Comparison of ENCODE assay signal across 29 mouse cellular contexts in the genomic region with DNA sequence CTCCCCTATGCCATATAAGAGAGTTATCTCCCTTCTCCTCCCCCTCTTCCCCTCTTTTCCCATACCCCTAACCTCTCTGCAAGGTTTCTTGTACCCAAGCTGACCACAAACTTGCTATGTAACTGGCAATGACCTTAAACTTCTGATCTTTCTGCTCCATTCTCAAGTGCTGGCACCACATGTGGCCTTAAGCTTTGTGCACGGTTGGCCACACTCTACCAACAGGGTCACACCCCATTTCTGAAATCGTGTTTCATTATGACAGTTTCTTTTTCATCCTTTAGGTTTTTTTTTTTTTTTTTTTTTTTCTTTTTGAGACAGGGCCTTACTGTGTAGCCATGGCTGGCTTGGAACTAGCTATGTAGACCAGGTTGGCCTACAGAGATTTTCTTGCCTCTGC. TPM values are rescaled to one million over a fixed set of nuclear protein-coding genes. Genes with fewer than 3 reads are reported as not detected.
DNase-seq lines count a peak whose midpoint lies in the region; ATAC-seq and TF ChIP-seq lines count a peak whose summit lies in the region.
"Had no signal": no experiment of that assay in that cellular context is flagged by ENCODE, and none has a peak within 500 bp of the region (broad histone marks: within the 10 kb centered on the region; RNA-seq: fewer than 3 reads in every experiment).

No protein-coding gene starts in this region.

- in situ Hi-C loops in CH12.LX (cut with MboI; ENCODE audit: low pct_ligation_motif_present, low pct_unique_long_range_greater_than_20kb, low sequenced_read_pairs), result no loop called here

- TF ChIP-seq CTCF in CH12.LX (conservative IDR thresholded peaks at IDR 0.05 in 1 of 2, IDR thresholded peaks at IDR 0.05 in 1 of 2; ENCODE audit: low read depth in 2 of 2, low read length in 2 of 2), result no peak

- DNase-seq in 416B (ENCODE audit: low read depth) (peak; percentile 31), A20 (ENCODE audit: low read depth, low spot score) (peak; percentile 62), CH12.LX (ENCODE audit: extremely low read depth) (no peak)
- peak; percentile 58 for DNase-seq in induced T-regulatory cell, adult 2 months (ENCODE audit: low read depth)
- no peak for DNase-seq in hindbrain, embryonic 11.5 days (ENCODE audit: low spot score)
- no peak for DNase-seq in gastrocnemius, postnatal 10 days
- DNase-seq in testis, postnatal 14 days (ENCODE audit: low spot score), result no peak
- DNase-seq: adrenal gland, adult 2 months; adrenal gland, adult 8-10 months; adrenal gland, postnatal 10 days; adrenal gland, postnatal 14 days; adrenal gland, postnatal 25 days; adrenal gland, postnatal 36 days; B cell, adult 2 months; cerebellum, adult 11 months; cerebellum, adult 11-12 months; cerebellum, adult 18-20 months; cerebellum, adult 2 months; cerebellum, adult 8-10 months had no signal

- no peaks in the 10 kb centered on the region for H3K79me2 ChIP-seq in CH12.LX (replicated peaks; ENCODE audit: control insufficient read depth, extremely low read depth, insufficient read depth, poor library complexity, severe bottlenecking)

- no peak overlapping the region for H3K9ac ChIP-seq in CH12.LX (ENCODE audit: insufficient read depth, low read depth)
- no peak overlapping the region for H3K9ac ChIP-seq in hindbrain, embryonic 11.5 days (ENCODE audit: low read depth, low read length)
- no peak overlapping the region for H3K9ac ChIP-seq in forebrain, embryonic 12.5 days

- TF ChIP-seq EP300 in CH12.LX (IDR thresholded peaks at IDR 0.05; ENCODE audit: low read length), result no peak

- no peak for TF ChIP-seq POLR2A in CH12.LX (IDR thresholded peaks at IDR 0.05; ENCODE audit: low read depth, low read length)

- no peaks in the 10 kb centered on the region for H3K27me3 ChIP-seq in CH12.LX (replicated peaks)
- no peaks in the 10 kb centered on the region for H3K27me3 ChIP-seq in hindbrain, embryonic 11.5 days (ENCODE audit: control insufficient read depth, insufficient read depth, low read length)
- no peaks in the 10 kb centered on the region for H3K27me3 ChIP-seq in forebrain, embryonic 12.5 days

- dilution Hi-C loops in CH12.LX (cut with MboI; ENCODE audit: extremely low pct_ligation_motif_present, extremely low pct_unique_long_range_greater_than_20kb, low sequenced_read_pairs), result no loop called here

- WGBS in hindbrain, embryonic 11.5 days, result 79% methylated on average over 2 of the region's 2 CpGs
- WGBS in forebrain, embryonic 12.5 days, result 82% methylated on average over 2 of the region's 2 CpGs

- ATAC-seq in hindbrain, embryonic 11.5 days (ENCODE audit: low FRiP score), result no peak
- ATAC-seq in forebrain, embryonic 12.5 days (ENCODE audit: low FRiP score), result no peak
- ATAC-seq: activated CD4-positive, CD25-positive, alpha-beta regulatory T cell, adult 4 months; CD4-positive, CD25-positive, alpha-beta regulatory T cell, adult 4 months; Patski had no signal

- no peak overlapping the region for H3K27ac ChIP-seq in CH12.LX (ENCODE audit: insufficient read depth, low read depth)
- H3K27ac ChIP-seq in hindbrain, embryonic 11.5 days (ENCODE audit: low read depth, low read length), result no peak overlapping the region
- H3K27ac ChIP-seq in forebrain, embryonic 12.5 days, result no peak overlapping the region

- peaks cover 2 to 19% of the 10 kb centered on the region in 2 experiments; a peak in 2 of 4 replicates for H3K4me1 ChIP-seq in CH12.LX (ENCODE audit: control insufficient read depth in 1 of 2, insufficient read depth in 2 of 2)
- H3K4me1 ChIP-seq in hindbrain, embryonic 11.5 days (replicated peaks; ENCODE audit: control insufficient read depth, insufficient read depth, low read length), result no peaks in the 10 kb centered on the region
- no peaks in the 10 kb centered on the region for H3K4me1 ChIP-seq in forebrain, embryonic 12.5 days

- no peaks in the 10 kb centered on the region for H3K36me3 ChIP-seq in CH12.LX (replicated peaks in 1 of 2; ENCODE audit: control insufficient read depth in 1 of 2, insufficient read depth in 1 of 2, low read length in 1 of 2)
- H3K36me3 ChIP-seq in hindbrain, embryonic 11.5 days (ENCODE audit: control insufficient read depth, insufficient read depth, low read length), result no peaks in the 10 kb centered on the region
- no peaks in the 10 kb centered on the region for H3K36me3 ChIP-seq in forebrain, embryonic 12.5 days (replicated peaks)
- H3K36me3 ChIP-seq: G1E had no signal

- H3K4me3 ChIP-seq in CH12.LX (replicated peaks in 1 of 3; ENCODE audit: low read depth in 2 of 3, low read length in 2 of 3, poor library complexity in 1 of 3), result no peak overlapping the region
- no peak overlapping the region for H3K4me3 ChIP-seq in hindbrain, embryonic 11.5 days (ENCODE audit: low read depth, low read length)
- no peak overlapping the region for H3K4me3 ChIP-seq in forebrain, embryonic 12.5 days (replicated peaks)

- no peak overlapping the region for H3K4me2 ChIP-seq in CH12.LX (ENCODE audit: insufficient read depth, low read depth, poor library complexity, severe bottlenecking)
- no peak overlapping the region for H3K4me2 ChIP-seq in hindbrain, embryonic 11.5 days (replicated peaks; ENCODE audit: low read depth, low read length)
- no peak overlapping the region for H3K4me2 ChIP-seq in forebrain, embryonic 12.5 days

- no peak for TF ChIP-seq RAD21 in CH12.LX (IDR thresholded peaks at IDR 0.05; ENCODE audit: low read depth, low read length)

- peaks cover 1% of the 10 kb centered on the region for H3K9me3 ChIP-seq in CH12.LX (replicated peaks; ENCODE audit: low read length)
- no peaks in the 10 kb centered on the region for H3K9me3 ChIP-seq in hindbrain, embryonic 11.5 days (ENCODE audit: control insufficient read depth, low read length)
- no peaks in the 10 kb centered on the region for H3K9me3 ChIP-seq in forebrain, embryonic 12.5 days
- H3K9me3 ChIP-seq: G1E had no signal

TF ChIP-seq in CH12.LX, 34 proteins besides CTCF, POLR2A, EP300 and RAD21:
- TF ChIP-seq BHLHE40 (IDR thresholded peaks at IDR 0.05; ENCODE audit: low read depth, low read length) (peak; percentile 48), ZNF384 (IDR thresholded peaks at IDR 0.05; ENCODE audit: low read depth, low read length) (peak; percentile 91), ZC3H11A (IDR thresholded peaks at IDR 0.05; ENCODE audit: low read depth, low read length) (no peak)

RNA-seq across cellular contexts. Expression of a gene that starts 7.4 kb away (rescaled TPM):
- total RNA-seq in CH12.LX (2012; rRNA removed), result not detected in 2 replicates
- not detected in 2 replicates for total RNA-seq in CH12.LX (2014; rRNA removed)
- not detected in 2 replicates for polyA plus RNA-seq in CH12.LX (2012; ENCODE audit: insufficient read length, low read depth)
- polyA plus RNA-seq in hindbrain, embryonic 11.5 days (2014; fragmentation: Nextera tagmentation; extraction: Ambion mirVana), result not detected in 2 replicates
- total RNA-seq in gastrocnemius, postnatal 10 days (2021), result not detected
- not detected in 2 replicates for polyA plus RNA-seq in forebrain, embryonic 12.5 days (2016; fragmentation: Nextera tagmentation; extraction: Ambion mirVana)
- total RNA-seq: adrenal gland, adult 2 months; adrenal gland, postnatal 14 days; adrenal gland, postnatal 25 days; adrenal gland, postnatal 36 days; adrenal gland, postnatal 4 days; ES-E14; G1E; MEL had no signal
- polyA plus RNA-seq: adrenal gland, adult 2 months; brain, embryonic 14.5 days; C2C12; CD4-positive, CD25-positive, alpha-beta regulatory T cell, adult 4 months; cerebellum, adult 2 months; G1E; Patski had no signal

RNA-seq across cellular contexts. Expression of a gene that starts 7.4 kb away (rescaled TPM):
- total RNA-seq in CH12.LX (2012; rRNA removed), result 0.13 TPM in 2 replicates
- total RNA-seq in CH12.LX (2014; rRNA removed), result 0.48 and 0.50 TPM in 2 replicates
- 1.1 TPM in 2 replicates for polyA plus RNA-seq in CH12.LX (2012; ENCODE audit: insufficient read length, low read depth)
- polyA plus RNA-seq in hindbrain, embryonic 11.5 days (2014; fragmentation: Nextera tagmentation; extraction: Ambion mirVana), result 0.42 TPM in 2 replicates
- total RNA-seq in gastrocnemius, postnatal 10 days (2021), result 1 to 10 TPM; 1.5 to 3.4 TPM
- 0.54 TPM in 2 replicates for polyA plus RNA-seq in forebrain, embryonic 12.5 days (2016; fragmentation: Nextera tagmentation; extraction: Ambion mirVana)
- total RNA-seq: MEL had no signal
- polyA plus RNA-seq: C2C12, Patski had no signal

RNA-seq across cellular contexts. Expression of a gene that starts 59.5 kb away (rescaled TPM):
- total RNA-seq in CH12.LX (2012; rRNA removed) (0.17 and 0.21 TPM in 2 replicates), CH12.LX (2014; rRNA removed) (0.26 and 0.51 TPM in 2 replicates)
- polyA plus RNA-seq in CH12.LX (2012; ENCODE audit: insufficient read length, low read depth), result 0.93 and 0.99 TPM in 2 replicates
- polyA plus RNA-seq in hindbrain, embryonic 11.5 days (2014; fragmentation: Nextera tagmentation; extraction: Ambion mirVana), result not detected in 2 replicates
- total RNA-seq in gastrocnemius, postnatal 10 days (2021), result under 1 TPM; 0.09 to 0.18 TPM
- polyA plus RNA-seq in forebrain, embryonic 12.5 days (2016; fragmentation: Nextera tagmentation; extraction: Ambion mirVana), result 0.23 TPM in 1 of 2 replicates, not detected in the other
- total RNA-seq: ES-E14 had no signal
- polyA plus RNA-seq: activated CD4-positive, CD25-positive, alpha-beta regulatory T cell, adult 4 months; C2C12; CD4-positive, CD25-positive, alpha-beta regulatory T cell, adult 4 months; G1E had no signal

Comparison
In these comparisons a context has a peak if more than half of its experiments do, and no peak if none do; other contexts are left out.
1. DNase-seq: peak in 416B (single experiment), A20 (single experiment) and induced T-regulatory cell, adult 2 months (single experiment); none in CH12.LX (single experiment), hindbrain, embryonic 11.5 days (single experiment), gastrocnemius, postnatal 10 days (single experiment) and testis, postnatal 14 days (single experiment).